Mouse (Mus musculus) CH12F3 (cell line): ENCODE measurements around the gene Trpv6.

Experiments
- in situ Hi-C: fragments of 300-500 bp; cut with MboI; formaldehyde crosslinking; loops from 2 replicates; pipeline ENCODE4 v1.14.3; 2020; ENCODE audit warnings: low sequenced_read_pairs

Gene Trpv6

GRCm38 (mm10) chr6:41636178-41636577, at the start of gene Trpv6:
TSS of gene Trpv6 (minus strand) at chr6:41636405.
- in situ Hi-C loops: no loop called here

DNA sequence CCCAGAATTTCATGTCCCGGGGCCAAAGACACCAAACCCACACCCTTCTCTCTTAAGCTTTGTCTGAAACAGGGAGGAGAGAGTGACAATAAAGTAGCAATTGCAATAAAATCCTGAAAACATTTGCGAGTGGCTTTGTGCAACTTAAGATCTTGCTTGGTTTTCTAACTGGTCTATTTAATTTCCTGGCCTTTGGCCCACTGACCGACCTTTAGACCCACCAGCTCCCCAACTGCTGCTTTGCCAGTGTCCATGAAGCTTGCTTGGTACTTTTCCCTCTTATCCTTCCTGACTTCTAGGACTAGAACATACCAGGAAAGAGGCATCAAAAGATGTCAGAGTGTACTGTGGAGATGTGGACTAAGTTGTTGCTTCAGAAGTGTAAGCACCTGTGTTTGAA, 49.4 kb upstream of the Trpv6 start:
- in situ Hi-C loops: no loop called here

- in situ Hi-C loops: no loop called here
These were observed 48.7 kb upstream of the Trpv6 start for GRCm38 (mm10) chr6:41684911-41685310.

DNA sequence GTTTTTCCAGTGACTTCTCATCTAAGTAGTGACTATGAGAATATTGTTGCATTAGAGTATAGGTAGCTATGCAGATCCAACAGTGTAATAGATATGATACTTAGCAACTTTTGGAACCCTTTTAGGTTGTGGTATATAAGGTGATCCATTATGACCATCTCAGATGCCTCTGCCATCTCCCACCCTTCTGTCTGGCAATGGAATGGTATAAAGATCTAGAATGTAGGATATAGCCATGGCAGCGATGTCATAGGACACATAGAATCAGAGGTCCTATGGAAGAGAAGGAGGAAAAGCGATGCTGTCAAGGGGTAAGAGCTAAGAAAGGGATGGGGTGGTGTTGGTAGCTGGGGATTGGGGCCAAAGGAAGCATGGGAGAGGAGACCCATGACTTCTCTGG, 47.9 kb upstream of the Trpv6 start, which contains the start of gene Llcfc1:
Gene Llcfc1 (plus strand): TSS at position 301 of the 400 bp plus-strand sequence.
- in situ Hi-C loops: no loop called here

GRCm38 (mm10) chr6:41681656-41682055, 45.5 kb upstream of the Trpv6 start:
- in situ Hi-C loops: no loop called here

GRCm38 (mm10) chr6:41680669-41681068, 44.5 kb upstream of the Trpv6 start, which contains the start of gene Trpv5:
TSS of gene Trpv5 (minus strand) at chr6:41680769.
- in situ Hi-C loops: no loop called here

DNA sequence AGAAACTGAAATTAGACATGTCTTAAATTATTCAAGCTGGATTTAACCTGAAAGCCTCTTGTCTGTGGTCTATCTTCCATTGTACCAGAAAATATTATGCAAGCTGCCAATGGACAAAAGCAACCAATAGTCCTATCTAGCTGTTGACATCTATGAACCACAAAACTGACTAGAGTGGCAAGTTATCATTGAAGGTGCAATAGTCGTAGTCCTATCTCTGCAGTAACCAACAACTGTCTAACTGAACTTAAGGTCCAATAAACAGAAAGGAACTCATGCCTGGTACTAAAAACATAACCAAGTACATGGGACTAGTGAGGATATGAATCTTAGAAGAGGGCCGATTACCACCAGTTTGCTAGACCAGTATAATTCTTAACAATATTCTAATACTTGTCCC, 40.3 kb upstream of the Trpv6 start:
- in situ Hi-C loops: no loop called here

DNA sequence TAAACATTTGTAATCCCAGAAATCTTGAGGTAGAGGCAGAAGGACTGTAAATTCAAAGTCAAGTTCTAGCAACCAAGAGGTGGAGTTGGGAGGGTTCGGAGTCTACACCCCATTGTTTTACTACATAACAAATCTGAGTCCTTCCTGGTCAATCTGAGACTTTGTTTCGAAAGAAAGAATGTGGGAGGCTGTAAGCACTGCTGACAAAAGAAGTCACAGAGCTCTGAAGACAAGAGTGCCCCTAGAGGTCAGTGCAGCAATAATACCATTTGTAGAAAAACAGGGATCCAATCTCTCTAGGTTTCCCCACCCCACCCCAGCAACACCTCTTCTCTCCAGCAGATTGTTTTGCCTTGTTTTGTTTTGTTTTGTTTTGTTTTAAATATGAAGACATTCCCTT, 26.1 kb upstream of the Trpv6 start:
- in situ Hi-C loops: no loop called here

DNA sequence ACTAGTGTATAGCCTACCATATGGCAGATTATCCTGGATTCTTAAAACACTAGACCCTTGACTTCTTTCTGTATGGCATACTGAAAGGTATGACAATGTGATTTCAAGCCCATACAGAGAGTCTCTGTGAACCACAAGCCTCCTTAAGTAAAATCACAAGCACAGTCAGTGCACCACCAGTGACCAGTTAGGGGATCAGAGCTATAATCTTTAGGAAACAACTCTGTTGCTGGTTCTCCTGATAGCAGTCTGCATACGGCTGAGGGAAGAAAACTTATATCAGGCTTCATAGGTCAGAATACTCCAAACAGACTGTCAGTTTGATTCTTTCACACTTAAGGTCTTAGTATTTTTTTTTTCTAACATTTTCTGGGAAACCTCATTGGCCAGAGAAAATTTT, 22.3 kb upstream of the Trpv6 start:
- in situ Hi-C loops: no loop called here

DNA sequence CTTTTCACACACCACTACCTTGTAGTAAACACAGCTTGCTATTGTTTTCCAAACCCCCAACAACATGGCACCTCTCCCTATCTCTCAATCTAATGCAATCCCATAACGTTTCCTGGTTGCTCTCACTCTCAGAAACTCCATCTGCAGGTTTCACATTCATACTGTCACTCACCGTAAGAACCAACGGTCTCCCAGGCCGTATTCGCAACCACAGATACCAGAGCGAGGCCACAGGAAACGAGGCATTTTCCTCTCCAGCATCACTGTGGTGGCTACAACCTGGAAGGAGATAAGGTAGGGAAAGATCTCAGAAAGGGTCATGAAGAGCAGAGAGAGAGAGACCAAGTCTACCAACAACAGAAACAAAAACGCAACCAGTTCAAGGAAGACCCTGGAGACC, 18.4 kb upstream of the Trpv6 start:
- in situ Hi-C loops: no loop called here

- in situ Hi-C loops: no loop called here
These were observed 17.0 kb upstream of the Trpv6 start for GRCm38 (mm10) chr6:41653173-41653572.

DNA sequence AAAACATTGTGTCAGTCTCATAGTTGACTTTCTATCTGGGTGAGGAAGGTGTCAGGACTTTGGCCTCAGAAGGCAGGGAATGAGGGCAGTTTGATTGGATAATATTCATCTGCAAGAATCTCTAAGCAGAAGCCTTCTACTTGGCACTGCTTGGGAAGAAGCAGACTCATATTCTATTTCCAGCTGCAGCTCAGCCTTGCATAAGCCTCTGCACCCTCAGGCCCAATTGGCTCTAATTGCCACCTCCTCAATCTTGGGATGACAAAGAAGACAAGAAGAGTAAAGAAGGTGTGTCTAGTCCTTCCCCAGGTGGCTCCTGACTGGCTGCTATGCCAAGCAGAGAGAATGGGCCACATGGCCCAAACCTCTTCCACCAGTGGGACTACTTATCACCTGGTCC, 10.5 kb upstream of the Trpv6 start:
- in situ Hi-C loops: no loop called here

GRCm38 (mm10) chr6:41646220-41646619, 10.0 kb upstream of the Trpv6 start:
- in situ Hi-C loops: no loop called here

- in situ Hi-C loops: no loop called here
These were observed 7.0 kb upstream of the Trpv6 start for GRCm38 (mm10) chr6:41643227-41643626.

DNA sequence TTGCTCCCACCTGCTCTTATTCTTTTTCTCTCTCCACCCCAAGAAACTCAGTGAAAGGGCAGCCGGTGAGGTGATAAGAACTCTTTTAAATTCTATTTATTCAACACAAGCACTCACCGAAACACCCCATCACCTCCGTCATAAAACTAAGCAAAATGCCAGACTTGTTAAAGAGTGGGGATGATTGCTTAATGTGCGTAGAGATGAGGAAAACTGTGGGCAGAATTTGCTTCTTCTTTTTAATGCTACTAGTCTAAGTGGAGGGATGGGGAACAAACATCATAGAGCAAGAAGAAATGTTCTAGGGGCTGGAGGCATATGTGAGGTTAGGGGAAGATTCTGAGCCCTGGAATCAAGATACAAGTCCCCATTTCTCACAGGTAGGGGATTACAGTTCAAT, 6.6 kb upstream of the Trpv6 start:
- in situ Hi-C loops: no loop called here

- in situ Hi-C loops: no loop called here
These were observed 5.1 kb upstream of the Trpv6 start for GRCm38 (mm10) chr6:41641173-41641866.

DNA sequence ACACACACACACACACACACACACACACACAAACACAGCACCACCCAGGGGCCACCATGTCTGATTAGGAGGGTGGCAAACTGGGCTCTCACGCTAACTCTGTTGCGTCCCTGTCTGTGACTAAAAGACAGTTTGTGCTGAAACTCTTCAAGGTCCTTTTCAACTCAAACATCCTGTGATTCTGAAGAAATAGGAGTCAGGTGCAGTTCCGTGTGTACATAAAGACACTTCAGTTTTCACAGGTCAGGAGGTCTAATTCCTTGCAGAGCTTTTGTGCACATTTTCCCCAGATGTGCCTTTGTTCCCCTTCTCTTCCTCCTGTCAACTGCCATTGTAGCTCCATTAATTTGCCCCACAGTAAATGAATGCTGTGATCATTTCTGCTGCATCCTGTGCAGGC, 4.2 kb upstream of the Trpv6 start:
- in situ Hi-C loops: no loop called here

DNA sequence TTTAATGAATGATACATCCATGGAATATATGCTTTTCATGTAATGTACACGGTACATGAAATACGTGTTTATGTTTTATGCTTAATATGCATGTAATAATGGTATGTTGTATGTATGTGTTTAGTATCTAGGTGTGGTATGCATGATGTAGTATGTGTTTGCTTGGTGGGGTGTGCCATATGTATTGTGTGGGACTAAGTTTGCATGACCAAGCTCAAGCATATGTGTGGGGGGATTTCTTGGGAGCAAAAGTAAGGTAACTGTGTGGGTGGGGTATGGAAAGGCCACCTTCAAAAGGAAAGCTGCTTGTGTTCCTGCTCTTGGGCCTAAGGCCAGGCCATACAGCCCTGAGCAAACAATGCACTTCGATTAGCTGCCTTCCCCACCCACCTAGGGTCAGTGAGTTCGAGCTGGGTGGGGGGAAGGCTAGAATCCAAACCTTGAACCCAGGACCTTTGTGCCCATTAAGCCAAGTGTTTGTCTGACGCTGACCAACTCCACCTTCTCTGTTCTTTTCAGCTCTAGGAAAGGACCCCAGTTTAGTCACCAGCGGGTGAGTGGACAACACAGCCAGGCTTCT, 1.8 kb upstream of the Trpv6 start:
- in situ Hi-C loops: no loop called here

DNA sequence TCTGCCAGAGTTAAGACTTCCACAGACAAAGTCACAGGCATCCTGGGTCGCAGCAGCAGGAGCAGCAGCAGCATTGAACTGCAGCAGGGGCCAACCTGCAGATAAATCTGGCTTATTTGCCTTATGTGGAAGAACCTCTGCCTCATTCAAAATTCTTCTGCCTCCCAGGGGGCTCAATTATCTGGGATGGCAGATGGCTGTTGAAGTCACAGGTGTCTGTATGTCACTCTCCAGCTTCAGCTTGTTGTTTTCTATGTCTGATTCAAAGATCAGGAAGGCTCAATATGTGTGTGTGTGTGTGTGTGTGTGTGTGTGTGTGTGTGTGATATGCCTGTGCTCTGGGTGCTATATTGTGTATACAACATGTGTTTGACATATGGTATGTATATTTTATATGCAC, 1.2 kb upstream of the Trpv6 start:
- in situ Hi-C loops: no loop called here

DNA sequence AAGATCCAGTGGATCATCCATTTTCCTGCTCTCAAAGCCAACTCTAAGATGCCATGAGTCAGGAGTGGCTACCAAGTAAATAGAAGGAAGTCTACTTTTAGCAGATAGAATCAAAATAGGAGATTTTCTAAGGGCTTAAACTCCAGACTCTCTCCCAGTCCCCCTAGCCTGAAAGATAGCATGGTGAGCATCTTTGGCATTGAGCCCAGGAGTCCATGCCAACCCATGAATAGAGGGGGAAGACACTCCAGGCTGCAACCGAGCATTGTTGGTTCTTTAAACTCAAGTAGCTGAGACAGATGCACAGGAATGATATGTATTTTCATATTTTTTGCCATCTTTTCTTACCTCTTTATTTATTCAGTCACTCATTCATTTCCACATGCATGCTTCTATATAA, 994 bp downstream of the Trpv6 start:
- in situ Hi-C loops: no loop called here

GRCm38 (mm10) chr6:41631549-41631948, 4.7 kb downstream of the Trpv6 start:
- in situ Hi-C loops: no loop called here

DNA sequence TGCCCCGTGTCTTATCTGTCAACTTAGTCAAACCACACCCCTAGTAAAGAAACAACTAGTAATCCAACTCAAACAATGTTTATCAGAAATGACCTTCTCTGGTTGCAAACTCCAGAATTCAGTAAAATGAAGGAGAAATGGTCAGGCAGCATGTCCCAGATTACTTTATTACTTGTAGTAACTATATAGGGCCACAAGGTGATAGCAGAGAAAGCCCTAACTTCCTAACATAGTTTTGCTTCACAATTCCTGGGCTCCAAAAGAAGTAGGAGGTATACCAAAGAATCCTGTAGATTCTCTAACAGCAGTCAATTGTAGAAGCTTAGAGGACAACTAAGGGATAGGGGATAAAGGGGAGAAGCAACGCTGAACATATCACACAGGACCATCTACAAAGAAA, 5.4 kb downstream of the Trpv6 start:
- in situ Hi-C loops: no loop called here

DNA sequence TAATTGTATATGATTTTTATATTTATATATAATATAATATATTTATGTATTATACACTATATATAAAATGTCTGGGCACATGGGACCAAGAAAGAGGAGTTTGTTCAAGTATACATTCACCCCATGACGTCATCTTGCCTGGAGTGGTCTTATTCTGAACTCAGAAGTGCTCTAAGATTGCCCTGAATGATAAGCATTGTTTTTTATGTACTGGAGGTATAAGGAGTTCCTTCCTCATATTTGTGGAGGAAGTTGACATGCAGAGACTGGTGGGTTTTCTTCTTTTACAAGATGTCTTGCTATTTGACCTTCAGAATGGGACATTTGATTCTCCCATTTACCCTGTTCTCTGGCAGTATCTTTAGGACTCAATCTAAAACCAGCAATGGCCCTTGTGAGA, 8.0 kb downstream of the Trpv6 start:
- in situ Hi-C loops: no loop called here
